Mouse (Mus musculus) frontal cortex, postnatal 14 days (tissue): Measurements from ENCODE around the gene Ift43.

Source experiments
- DNase-seq, 2 experiments: peaks; one replicate each; pipeline ENCODE4 v3.0.0; 2022; ENCODE audit warnings: low spot score in 2 of 2

The Ift43 gene

GRCm38 (mm10) chr12:86078553-86079201, 3.7 kb upstream of the Ift43 start, which contains the start of gene Tgfb3:
Gene Tgfb3 (minus strand): TSS chr12:86079041.
- no peak for DNase-seq

GRCm38 (mm10) chr12:86079202-86079667, 3.1 kb upstream of the Ift43 start:
- peak; percentile 78 to 89 for DNase-seq

GRCm38 (mm10) chr12:86085873-86086272, 3.5 kb downstream of the Ift43 start:
- peak in 1 of 2 experiments; percentile 33 for DNase-seq

GRCm38 (mm10) chr12:86086550-86086949, 4.2 kb downstream of the Ift43 start:
- peak in 1 of 2 experiments; percentile 23 for DNase-seq

GRCm38 (mm10) chr12:86088042-86088441, 5.7 kb downstream of the Ift43 start:
- DNase-seq: no peak

GRCm38 (mm10) chr12:86090764-86091163, 8.4 kb downstream of the Ift43 start:
- no peak for DNase-seq

GRCm38 (mm10) chr12:86091601-86092132, 9.3 kb downstream of the Ift43 start:
- DNase-seq: no peak

GRCm38 (mm10) chr12:86094075-86094474, 11.7 kb downstream of the Ift43 start:
- DNase-seq: no peak

GRCm38 (mm10) chr12:86095806-86096205, 13.5 kb downstream of the Ift43 start:
- no peak for DNase-seq

- no peak for DNase-seq
These were observed 15.4 kb downstream of the Ift43 start for GRCm38 (mm10) chr12:86097781-86098180.

- DNase-seq: no peak
These were observed 18.4 kb downstream of the Ift43 start for GRCm38 (mm10) chr12:86100711-86101110.

GRCm38 (mm10) chr12:86102686-86103085, 20.3 kb downstream of the Ift43 start:
- DNase-seq: no peak

- no peak for DNase-seq
These were observed 21.1 kb downstream of the Ift43 start for GRCm38 (mm10) chr12:86103391-86103790.

- DNase-seq: no peak
These were observed 21.5 kb downstream of the Ift43 start for GRCm38 (mm10) chr12:86103852-86104251.

- DNase-seq: no peak
These were observed 22.0 kb downstream of the Ift43 start for GRCm38 (mm10) chr12:86104297-86104696.

GRCm38 (mm10) chr12:86105546-86105945, 23.2 kb downstream of the Ift43 start:
- DNase-seq: no peak

GRCm38 (mm10) chr12:86106086-86106485, 23.7 kb downstream of the Ift43 start:
- DNase-seq: no peak

- no peak for DNase-seq
These were observed 25.3 kb downstream of the Ift43 start for GRCm38 (mm10) chr12:86107645-86108044.

- DNase-seq: no peak
These were observed 27.2 kb downstream of the Ift43 start for GRCm38 (mm10) chr12:86109531-86109930.

- DNase-seq: no peak
These were observed 28.3 kb downstream of the Ift43 start for GRCm38 (mm10) chr12:86110637-86111036.

GRCm38 (mm10) chr12:86116295-86116835, 34.0 kb downstream of the Ift43 start:
- DNase-seq: no peak

- DNase-seq: no peak
These were observed 41.7 kb downstream of the Ift43 start for GRCm38 (mm10) chr12:86124016-86124415.

GRCm38 (mm10) chr12:86128122-86128521, 45.8 kb downstream of the Ift43 start:
- no peak for DNase-seq
